Mouse (Mus musculus) v-Abl transformed pro-B cells (cell line): ENCODE results near the gene Unc45b.
"Not testable (repeated sequence)": the region's sequence is repeated elsewhere in the genome, so short reads cannot be mapped to it uniquely, and the experiment has no call there.

ENCODE experiments used
- in situ Hi-C, 2 experiments: fragments of 400-800 bp; cut with MboI; formaldehyde crosslinking; loops; one replicate each; pipeline ENCODE4 v1.15.1; 2025; ENCODE audit not compliant: unreplicated experiment in 2 of 2

Unc45b gene

DNA sequence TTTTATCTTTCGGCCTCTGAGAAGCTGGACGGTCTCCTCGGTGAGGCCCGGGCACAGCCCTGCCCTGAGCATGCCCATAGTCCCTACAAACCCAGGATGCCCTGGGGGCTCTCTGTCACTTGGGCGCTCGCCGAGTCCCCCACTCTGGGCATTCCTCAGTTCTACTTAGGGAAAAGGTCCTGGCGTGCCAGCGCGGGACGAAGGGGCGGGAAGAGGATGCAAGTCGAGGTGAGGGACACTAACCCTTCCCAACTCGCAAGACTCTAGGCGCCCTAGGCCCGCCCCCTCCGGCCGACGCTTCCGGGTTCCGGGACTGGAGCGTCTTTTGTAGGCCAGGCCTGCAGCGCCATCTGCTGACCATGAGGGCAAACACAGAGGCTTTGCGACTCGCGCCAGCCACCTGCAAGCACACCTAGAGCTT lies 20.0 kb upstream of the Unc45b start, which contains the start of gene Rad51d:
Gene Rad51d (minus strand): TSS at position 273 of the 421 bp plus-strand sequence.
- in situ Hi-C loops, result loop anchor here (5.0 to 25.0 kb wide), 5 partner anchors 276 to 1253 kb away; partner anchors contain the start of gene Tmem132e (in 1 of the 2)

DNA sequence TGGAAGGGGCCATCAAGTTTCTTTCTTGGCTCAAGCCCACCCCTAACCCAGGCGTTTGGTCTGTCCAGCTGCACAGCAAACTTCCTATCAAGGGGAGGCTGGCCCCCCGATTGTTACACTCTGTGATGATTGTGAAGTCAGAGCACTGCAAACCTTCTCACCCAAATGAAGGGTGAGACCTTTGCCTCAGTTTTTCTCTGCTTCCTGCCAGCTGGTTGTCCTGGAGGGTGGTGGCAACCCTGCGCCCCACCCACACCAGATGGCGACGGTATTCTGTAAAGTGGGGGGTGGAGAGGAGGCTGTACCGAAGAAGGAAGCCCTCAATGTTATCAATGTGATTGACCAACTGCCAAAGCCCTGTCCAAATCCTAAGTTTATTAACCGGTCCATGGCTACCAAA lies 18.4 kb upstream of the Unc45b start, which contains the start of gene Fndc8:
Gene Fndc8 (plus strand): TSS at position 189 of the 400 bp plus-strand sequence.
- in situ Hi-C loops, result loop anchor here (5.0 to 25.0 kb wide), 5 partner anchors 277 to 1255 kb away; partner anchors contain the start of gene Tmem132e (in 1 of the 2)

DNA sequence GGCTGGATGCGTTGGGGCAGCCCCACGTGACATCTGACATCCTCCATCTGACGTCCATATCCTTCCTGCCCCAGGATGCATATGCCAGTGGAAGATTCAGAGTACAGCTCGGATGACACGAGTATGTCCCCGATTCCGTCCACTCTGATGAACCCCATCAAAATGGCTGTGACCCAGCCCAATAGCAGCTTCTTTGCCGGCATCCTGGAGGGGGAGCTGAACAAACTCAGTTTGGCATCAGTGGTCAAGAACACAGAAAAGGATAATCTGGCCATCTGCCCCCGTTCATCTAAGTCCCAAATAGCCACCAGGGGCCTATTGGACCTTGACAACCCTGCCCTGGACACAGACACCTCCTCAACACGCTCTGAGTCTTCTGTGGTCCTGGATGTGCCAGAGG lies 12.9 kb upstream of the Unc45b start:
- in situ Hi-C loops, result loop anchor here (10.0 to 25.0 kb wide), 4 partner anchors 283 to 1260 kb away; partner anchors contain the start of gene Tmem132e (in 1 of the 2)

DNA sequence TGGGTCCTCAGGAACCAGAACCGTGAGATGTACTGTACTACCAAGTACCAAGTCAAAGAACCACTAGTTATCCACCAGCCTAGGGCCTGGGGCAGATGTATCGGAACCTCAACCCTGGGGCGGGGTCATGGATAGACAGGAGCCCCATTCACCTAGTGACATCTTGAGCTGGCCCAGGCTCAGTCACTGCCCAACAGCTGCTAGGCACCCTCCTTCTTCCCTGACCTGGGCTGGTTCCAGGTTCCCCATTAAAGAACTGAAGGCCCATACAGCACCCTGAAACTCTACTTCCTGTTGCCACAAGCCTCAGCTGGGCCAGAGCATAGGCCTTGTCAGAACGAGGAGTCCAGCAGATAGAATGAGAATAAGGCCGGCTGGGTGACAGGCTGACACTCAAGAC lies 10.6 kb upstream of the Unc45b start:
- in situ Hi-C loops, result loop anchor here (10.0 to 25.0 kb wide), 5 partner anchors 285 to 1262 kb away; partner anchors contain the start of genes Slfn3 (in 2 of the 2), Slfn4 (in 2 of the 2) and Tmem132e (in 1 of the 2)

DNA sequence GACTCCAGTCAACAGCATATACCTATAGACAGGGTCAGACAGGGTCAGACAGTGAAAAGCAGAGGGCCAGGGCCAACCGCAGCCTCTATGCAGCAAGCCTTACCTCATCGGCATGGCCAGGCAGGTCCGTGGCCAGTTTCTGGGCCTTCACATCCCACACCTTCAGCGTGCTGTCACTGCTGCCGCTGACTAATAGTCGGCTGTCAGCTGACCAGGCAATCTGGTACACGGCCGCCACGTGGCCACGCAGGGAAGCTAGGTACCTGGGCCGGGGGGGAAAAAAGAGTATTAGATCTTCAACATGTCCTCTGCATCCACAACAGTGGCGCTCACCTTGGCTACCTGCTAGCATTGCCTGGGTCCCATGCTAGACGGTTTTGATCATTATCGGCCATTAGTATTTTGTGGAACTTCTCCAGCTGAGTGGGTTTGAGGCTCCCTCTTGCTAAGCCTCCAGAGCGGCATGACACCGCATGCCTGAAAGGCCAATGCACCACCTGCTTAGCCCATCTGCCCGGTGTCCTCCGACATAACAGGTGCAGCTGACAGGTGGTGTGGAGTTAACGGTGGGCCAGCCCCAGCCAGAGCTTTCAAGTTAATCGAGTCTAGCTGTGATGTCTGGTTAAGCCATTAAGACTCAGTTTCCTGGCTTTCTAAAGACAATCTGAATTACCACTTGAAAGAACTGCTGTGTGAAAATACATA lies 8.6 kb upstream of the Unc45b start:
- in situ Hi-C loops, result loop anchor here (25.0 kb wide), 1 partner anchor 286 kb away; the partner anchor contains the start of genes Slfn3 (in 2 of the 2) and Slfn4 (in 2 of the 2)

DNA sequence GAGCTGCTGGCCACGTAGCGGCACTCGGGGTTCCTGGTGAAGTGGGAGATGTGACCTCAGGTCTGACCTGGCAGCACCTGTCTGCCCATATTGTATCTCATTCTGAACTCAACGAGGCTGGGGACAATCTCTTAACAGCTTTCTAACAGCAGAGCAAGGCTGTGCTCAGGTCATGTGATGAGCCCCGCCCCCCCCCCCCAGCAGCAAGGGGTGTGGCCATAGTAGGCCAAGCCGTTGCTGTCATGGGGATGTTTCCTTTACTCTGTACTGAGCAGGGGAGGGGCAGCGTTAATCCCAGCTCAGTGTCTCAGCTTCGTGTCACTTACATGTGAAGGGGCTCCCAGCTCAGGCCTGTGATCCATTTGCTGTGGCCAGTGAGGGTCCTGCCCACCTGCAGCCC lies 5.4 kb upstream of the Unc45b start:
- in situ Hi-C loops, result loop anchor here (25.0 kb wide), 1 partner anchor 282 kb away; the partner anchor contains the start of genes Slfn3 (in 2 of the 2) and Slfn4 (in 2 of the 2)

DNA sequence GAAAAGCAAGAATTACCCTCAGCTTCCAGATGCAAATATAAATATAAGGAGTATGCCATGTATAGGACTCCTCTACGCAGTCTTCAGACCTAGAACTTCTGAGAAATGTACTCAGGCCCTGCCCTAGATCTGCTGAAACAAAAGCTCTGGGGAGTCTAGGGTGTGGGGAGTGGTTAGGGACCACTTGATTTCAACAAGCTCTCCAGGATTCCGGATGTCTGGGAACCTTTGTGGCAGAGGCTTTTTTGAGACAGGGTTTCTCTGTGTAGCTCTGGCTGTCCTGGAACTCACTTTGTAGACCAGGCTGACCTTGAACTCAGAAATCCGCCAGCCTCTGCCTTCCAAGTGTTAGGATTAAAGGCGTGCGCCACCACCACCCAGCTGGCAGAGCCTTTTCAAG lies 4.5 kb upstream of the Unc45b start:
- in situ Hi-C loops, result loop anchor here (25.0 kb wide), 1 partner anchor 281 kb away; the partner anchor contains the start of genes Slfn3 (in 2 of the 2) and Slfn4 (in 2 of the 2)

DNA sequence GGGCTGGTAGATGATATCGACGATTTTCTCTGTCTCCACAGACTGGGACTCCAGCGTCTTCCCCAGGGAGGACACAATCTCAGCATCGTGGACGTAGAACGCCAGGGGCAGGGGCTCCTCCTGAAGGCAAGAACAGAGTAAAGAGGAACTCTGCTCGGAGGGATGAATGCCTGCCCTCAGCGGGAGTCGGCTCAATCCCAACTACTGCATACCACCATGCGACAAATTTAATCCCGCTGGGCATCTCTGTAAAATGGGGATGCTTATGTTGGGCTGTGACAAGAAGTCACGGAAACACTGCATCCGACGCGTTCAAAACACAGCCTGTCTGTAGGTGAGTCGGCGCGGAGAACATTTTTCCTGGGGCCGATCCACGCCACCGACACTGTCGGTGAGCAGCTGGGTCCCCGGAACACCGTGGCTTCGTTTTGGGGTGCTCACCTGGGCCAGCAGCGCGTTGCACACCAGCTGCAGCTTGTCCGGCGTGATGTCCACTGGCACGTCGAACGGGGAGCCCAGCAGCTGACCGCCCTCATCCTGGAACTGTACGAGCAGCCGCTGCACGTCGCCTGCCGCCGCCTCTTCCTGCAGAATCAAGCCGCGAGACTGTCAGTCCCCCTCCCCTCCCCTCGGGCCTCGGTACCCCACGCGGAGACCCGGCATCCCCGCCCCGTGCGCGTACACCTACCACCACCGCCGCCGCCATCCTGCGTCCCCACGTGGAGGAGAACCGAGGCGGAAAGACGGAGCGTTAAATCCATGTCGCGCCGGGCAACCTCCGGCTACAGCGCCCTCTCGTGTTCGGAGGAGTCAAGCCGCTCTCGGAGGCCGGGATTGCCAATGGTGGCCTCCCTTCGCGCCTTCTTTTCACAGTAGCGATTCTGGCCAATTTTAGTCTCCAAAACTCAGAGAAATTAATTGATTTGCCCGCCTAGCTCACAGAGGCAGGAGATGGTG lies 2.4 kb upstream of the Unc45b start, which contains the start of gene Nle1:
Gene Nle1 (minus strand): TSS at position 761 of the 957 bp plus-strand sequence.
- in situ Hi-C loops, result loop anchor here (25.0 kb wide), 1 partner anchor 279 kb away; the partner anchor contains the start of genes Slfn3 (in 2 of the 2) and Slfn4 (in 2 of the 2)

DNA sequence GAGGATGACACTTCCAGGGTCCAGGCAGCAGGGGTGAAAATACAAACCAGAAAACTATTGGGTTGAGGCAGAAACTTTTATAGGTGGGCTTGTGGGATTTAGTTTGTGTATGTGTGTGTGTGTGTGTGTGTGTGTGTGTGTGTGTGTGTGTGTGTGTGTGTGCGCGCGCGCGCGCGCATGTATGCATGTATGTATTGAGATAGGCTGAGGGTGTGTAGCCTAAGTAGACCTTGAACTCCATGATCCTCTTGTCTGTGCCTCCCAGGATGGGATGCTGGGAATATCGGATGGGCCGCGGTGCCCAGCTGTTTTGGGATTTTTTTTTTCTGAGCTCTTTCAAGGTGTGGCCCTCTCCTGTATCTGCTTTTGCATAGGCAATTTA lies 1.8 kb upstream of the Unc45b start:
- in situ Hi-C loops, result loop anchor here (25.0 kb wide), 1 partner anchor 279 kb away; the partner anchor contains the start of genes Slfn3 (in 2 of the 2) and Slfn4 (in 2 of the 2)

DNA sequence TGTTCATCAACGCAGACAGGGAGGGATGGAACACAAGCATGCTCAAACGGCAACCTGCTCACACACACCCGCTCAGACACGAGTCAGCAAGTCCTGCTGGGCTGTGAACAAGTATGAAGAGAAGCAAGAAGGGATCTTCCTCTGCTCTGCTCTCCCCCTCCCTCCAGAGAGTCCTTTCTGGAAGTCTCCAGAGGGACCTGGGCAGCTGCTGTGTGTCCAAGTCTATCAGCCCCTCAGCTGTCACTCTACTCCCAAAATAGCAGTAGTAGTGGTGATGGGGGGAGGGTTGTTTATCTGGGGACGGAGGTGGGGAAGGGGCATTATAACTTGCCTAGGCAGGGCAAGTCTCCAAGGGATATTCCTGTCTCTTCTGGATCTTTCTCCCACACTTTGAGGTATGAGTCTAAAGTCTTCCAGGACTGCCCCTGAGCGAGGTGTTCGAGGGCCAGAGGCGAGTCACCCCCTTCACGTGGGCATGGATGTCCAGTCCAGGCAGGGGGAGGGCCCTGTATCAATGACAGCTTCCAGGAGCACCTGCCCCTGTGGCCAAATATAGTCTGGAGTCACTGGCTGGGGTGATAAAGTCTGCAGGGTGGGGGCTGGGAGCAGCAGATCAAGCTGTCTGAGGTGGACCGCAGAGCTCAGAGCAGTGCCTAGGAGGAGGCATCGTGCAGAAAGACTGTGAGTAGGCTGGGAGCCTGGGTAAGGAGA lies 484 bp downstream of the Unc45b start:
- in situ Hi-C loops, result loop anchor here (5.0 to 25.0 kb wide), 3 partner anchors 124 to 511 kb away; partner anchors contain the start of genes Slfn3 (in 2 of the 2) and Slfn4 (in 2 of the 2)

DNA sequence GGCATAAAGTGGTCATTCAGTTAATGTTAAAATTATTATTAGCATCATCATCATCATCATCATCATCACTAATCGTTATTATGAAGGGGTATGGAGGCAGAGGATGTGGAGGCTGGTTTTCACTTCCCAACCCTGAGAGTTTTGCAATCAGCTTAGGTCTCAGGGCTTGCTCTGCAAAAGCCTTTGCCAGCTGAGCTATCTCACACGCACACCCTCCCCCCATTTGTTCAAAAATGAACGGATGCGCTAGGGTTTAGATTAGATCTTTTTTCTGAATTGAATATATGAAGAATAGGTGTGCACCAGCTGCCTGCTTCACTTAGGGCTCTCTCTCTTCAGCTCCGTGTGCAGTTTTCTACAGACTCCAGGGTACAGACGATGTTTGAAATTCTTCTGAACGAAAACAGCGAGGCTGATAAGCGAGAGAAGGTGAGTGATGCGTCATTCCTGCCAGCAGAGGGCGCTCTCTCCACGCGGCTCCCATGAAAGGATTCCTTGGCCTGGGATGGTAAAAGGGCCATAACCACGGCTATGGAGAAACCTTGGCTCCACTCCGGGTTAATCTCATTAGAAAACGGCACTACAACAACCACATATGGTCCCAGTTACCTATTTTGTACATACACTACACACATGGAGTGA lies 4.5 kb downstream of the Unc45b start:
- in situ Hi-C loops, result loop anchor here (5.0 to 25.0 kb wide), 5 partner anchors 42 to 507 kb away; partner anchors contain the start of genes Slfn3 (in 2 of the 2) and Slfn4 (in 2 of the 2)

DNA sequence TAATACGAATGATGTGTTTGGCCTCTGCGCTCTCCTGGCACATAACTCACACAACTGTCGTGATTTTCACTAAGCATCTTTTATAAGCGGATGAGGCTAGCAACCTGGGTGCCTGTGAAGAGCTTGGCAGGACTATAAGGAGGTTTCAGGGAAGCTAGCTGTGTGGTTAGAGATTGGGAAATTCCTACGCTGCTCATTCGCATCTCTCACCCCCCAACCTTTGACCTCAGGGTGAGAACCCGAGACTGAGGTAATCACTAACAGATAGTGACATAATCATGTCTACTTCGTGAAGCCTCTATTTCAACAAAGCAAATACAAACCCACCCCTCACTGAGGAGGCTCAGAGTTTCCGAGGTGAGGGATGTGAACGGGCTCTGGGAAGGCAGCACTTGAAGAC lies 10.4 kb downstream of the Unc45b start:
- in situ Hi-C loops, result loop anchor here (10.0 to 25.0 kb wide), 2 partner anchors 114 to 267 kb away; partner anchors contain the start of genes Slfn3 (in 2 of the 2) and Slfn4 (in 2 of the 2)

DNA sequence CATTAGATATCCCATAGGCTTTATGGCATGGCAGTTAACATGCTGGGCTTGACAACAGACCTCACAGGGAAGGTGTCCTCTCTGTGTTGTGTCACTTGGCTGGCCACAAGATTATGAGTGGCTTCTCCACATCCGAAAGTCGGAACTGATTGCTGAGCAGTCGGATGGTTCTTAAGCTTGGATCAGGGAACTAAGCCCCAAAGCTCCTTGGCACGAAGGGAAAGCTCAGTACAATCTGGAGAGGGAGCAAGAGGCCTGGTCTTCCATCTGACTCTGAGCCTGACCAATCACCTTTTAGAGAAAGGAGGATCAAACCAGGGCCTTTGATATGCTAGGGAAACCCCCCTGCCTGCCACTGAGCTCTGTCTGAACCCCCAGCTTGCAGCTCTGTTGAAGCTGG lies 11.3 kb downstream of the Unc45b start:
- in situ Hi-C loops, result loop anchor here (10.0 to 25.0 kb wide), 2 partner anchors 113 to 266 kb away; partner anchors contain the start of genes Slfn3 (in 2 of the 2) and Slfn4 (in 2 of the 2)

DNA sequence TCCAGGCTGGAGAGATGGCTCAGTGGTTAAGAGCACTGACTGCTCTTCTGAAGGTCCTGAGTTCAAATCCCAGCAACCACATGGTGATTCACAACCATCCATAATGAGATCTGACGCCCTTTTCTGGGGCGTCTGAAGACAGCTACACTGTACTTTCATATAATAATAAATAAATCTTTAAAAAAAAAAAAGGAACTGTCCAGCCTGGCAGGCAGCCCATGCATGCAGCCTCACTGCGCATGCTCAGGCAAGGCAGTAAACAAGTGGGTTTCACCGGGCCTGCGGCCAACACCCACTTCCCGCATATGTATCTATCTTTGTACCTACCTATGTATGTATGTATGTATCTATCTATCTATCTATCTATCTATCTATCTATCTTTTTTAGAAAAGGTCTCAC lies 13.6 kb downstream of the Unc45b start:
- in situ Hi-C loops, result loop anchor here (10.0 to 25.0 kb wide), 2 partner anchors 111 to 263 kb away; partner anchors contain the start of genes Slfn3 (in 2 of the 2) and Slfn4 (in 2 of the 2)

DNA sequence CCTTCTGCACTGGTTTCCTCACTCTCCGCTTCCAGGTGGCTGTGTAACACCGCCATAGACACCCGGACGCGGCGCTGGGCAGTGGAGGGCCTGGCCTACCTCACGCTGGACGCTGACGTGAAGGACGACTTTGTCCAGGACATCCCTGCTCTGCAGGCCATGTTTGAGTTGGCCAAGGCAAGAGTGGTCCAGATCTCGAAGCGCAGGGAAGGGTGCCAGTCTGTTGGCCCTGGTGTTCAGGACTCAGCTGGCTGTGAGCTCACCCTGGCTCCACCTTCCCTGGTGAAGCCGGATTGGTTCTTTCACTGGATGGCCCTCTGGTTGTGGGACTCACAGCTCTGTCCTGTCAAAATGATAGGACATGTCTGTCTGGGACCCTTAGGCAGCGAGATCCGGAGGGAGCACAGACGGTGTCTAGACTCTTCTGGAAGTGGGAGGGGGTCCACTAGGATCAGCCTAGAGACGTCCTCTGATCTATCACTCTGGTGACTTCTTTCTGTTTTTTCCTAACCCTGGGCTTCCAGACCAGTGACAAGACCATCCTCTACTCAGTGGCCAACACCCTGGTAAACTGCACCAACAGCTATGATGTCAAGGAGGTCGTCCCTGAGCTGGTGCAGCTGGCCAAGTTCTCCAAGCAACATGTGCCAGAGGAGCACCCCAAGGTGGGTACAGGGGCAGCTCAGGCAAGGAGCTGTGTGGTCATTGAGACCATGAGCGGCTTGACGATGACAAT lies 18.7 kb downstream of the Unc45b start:
- in situ Hi-C loops, result loop anchor here in 1 of 2 experiments (10.0 kb wide), 1 partner anchor 106 kb away; no protein-coding TSS in a partner anchor

DNA sequence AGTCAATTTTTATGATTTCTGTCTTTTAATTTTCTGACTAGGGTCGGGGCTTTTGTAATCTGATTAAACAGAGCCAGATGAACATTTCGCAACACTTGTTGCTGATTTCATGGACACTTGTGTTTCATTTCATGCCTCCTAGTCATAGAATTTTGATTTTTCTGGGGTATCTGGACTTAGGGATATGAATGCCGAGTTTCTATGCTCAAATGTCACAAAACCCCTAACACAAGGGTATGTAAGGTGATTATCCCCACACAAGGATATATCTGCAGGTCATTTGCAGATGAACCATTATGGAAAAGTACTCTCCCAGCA lies 19.2 kb downstream of the Unc45b start:
- in situ Hi-C loops, result loop anchor here in 1 of 2 experiments (10.0 kb wide), 1 partner anchor 105 kb away; no protein-coding TSS in a partner anchor

DNA sequence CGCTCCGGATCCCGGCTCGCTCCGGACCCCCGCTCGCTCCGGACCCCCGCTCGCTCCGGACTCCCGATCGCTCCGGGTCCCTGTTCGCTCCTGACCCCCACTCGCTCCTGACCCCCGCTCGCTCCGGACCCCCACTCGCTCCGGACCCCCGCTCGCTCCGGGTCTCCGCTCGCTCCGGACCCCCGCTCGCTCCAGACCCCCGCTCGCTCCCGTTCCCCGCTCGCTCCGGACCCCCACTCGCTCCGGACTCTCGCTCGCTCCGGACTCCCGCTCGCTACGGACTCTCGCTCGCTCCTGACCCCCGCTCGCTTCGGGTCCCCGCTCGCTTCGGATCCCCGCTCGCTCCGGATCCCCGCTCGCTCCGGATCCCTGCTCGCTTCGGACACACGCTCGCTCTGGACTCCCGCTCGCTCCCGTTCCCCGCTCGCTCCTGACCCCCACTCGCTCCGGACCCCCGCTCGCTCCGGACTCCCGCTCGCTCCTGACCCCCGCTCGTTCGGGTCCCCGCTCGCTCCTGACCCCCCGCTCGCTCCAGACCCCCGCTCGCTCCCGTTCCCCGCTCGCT lies 20.1 kb downstream of the Unc45b start:
- in situ Hi-C loops, result not testable (repeated sequence)
